Mouse (Mus musculus) gonadal fat pad, adult 2 months (tissue): ENCODE data around the gene Ptger2. TPM values are rescaled to one million over a fixed set of nuclear protein-coding genes. Genes with fewer than 3 reads are reported as not detected.

Source experiments
- DNase-seq: peaks from one replicate; pipeline ENCODE4 v3.0.0-alpha.2; 2012; ENCODE audit warnings: low read depth
- polyA plus RNA-seq: library from polyadenylated mRNA; depleted of rRNA; stranded (reverse); fragments of >200 nt; gene quantifications from 2 replicates; pipeline ENCODE4 v1.2.3, GENCODE M21; 2012; rRNA removed

Gene Ptger2
- polyA plus RNA-seq, 1 experiment: 2.5 TPM

GRCm38 (mm10) chr14:45049689-45050418 lies 61.9 kb downstream of the Ptger2 start:
- no peak for DNase-seq

GRCm38 (mm10) chr14:45050419-45050776 lies 62.4 kb downstream of the Ptger2 start:
- DNase-seq: no peak

GRCm38 (mm10) chr14:45051116-45051515 lies 63.1 kb downstream of the Ptger2 start:
- no peak for DNase-seq

Other genes with a start within 250 kb of the Ptger2 start
- gene Gm8267, start 237.9 kb upstream of the Ptger2 start, polyA plus RNA-seq: not detected in 2 replicates
- gene Ptgdr, start 128.8 kb upstream of the Ptger2 start, polyA plus RNA-seq: 0.05 TPM in 1 of 2 replicates, not detected in the other
- 14.4 and 14.8 TPM in 2 replicates for gene Gpr137c, start 231.5 kb downstream of the Ptger2 start, polyA plus RNA-seq
- gene Txndc16, start 232.1 kb downstream of the Ptger2 start, polyA plus RNA-seq: 18.7 and 20.8 TPM in 2 replicates